Mouse (Mus musculus) spleen, adult 18-20 months (tissue): ENCODE data around the gene Secisbp2.
"Not testable (repeated sequence)": the region's sequence is repeated elsewhere in the genome, so short reads cannot be mapped to it uniquely, and the experiment has no call there.

Experiments
- DNase-seq, 2 experiments: peaks; one replicate each; pipeline ENCODE4 v3.0.0; 2022; ENCODE audit warnings: mixed read lengths in 2 of 2

Secisbp2 gene

DNA sequence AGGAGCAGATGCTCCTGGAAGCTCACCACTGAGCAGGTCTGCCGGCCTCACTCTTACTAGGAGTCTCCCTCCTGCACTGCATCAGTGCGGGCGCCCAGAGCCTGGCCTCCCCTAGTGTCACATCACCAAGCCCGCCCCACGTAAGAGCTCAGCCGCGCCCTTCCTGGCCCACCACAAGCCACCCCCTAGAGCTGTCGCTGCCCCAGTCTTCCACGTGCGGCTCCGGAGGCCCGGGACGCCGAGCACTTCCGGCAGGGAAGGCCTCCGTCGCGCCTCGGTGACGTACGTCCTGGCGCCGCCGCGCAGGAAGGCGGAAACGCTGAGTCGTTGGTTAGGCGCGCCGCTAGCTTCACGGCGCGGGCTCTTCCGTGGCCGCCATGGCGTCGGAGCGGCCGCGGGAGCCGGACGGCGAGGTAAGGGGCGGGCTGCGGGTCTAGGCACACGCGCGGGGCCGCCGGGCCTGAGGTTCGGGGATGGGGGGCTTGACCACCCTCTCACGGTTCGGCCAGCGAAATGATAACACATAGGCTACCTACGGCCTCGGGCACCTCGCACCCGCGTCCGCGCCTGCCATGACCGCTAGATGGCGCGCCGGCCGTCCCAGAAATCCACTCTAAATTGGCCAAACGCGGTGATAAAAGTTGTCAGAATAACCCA lies at the start of gene Secisbp2:
Gene Secisbp2, plus strand, starts transcription at position 290 of the 657 bp plus-strand sequence.
- DNase-seq, result peak; percentile 87 to 91

DNA sequence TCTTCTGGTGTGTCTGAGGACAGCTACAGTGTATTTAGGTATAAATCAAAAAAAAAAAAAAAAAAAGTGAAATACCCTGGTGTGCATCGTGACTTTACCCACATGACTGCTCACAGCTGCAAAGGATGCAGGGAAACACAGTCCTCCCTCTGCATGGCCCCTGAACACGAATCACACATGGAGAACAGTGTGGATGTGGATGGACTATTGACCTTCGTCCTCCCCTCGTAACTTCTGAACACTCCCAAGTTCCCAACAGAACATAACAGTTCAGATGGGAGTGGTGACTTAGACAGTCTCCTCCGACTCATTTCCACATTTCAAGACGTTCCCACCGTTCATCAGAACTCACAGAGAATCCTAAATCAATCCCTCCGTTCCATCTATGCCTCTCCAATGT lies 48.7 kb upstream of the Secisbp2 start:
- DNase-seq, result no peak

DNA sequence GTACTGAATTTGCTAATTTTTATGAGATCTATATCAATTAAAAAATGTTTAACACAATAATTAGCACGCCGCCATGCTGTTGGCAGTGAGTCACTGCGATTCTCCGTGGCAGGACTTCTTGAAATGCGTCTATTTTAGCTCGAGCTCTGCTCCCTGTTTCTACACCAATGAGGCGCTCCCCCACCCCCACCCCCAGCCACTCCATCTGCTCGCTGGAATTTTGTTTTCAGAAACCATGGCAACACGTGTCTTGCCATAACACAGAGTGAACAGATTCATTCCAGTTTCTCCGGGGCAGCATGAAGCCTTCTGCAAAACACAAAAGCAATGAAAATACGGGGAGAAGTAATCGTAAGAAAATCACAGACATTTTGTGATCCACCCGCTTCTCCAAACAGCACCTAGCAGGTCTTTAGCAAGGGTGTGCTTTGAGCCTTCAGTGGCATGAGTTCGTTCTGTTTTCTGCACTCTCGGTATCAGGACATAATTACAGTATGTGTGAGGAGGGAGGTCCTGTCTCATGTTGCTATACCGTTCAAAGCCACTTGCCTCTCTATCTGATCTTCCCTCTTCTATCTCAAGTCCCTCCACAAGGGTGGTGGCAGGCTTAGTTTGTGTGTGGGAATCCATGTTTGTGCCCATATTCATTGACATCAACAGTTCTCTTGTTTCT lies 48.1 kb upstream of the Secisbp2 start:
- DNase-seq, result no peak

DNA sequence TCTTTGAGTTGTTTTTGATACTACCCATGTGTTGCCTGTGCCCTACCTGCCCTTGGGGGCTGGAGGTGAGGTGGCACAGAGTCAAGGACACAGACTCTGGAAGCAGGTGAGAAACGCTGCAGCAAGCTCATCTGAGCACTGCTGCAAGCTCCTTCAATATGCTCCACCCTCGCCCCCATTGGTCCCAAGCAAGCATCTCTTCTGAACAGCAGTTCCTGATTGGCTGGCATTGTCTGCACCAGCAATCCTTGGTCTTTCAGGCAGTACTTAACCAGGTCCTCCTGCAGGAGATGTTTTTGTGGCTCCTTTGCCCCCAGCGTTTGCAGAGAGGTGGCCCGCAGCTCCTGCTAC lies 47.6 kb upstream of the Secisbp2 start:
- no peak for DNase-seq

DNA sequence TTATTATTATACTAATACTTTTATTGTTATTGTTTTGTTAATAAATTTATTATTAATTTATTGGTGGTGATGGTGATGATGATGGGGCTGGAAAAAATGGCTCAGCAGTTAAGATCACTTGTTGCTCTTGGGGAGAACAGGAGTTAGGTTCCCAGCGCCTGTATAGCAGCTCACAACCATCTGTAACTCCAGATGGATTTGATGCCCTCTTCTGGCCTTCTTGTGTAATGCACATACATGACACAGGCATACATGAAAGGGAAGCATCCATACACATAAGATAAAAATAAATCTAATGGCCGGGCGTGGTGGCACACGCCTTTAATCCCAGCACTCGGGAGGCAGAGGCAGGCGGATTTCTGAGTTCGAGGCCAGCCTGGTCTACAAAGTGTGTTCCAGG lies 42.3 kb upstream of the Secisbp2 start:
- DNase-seq, result no peak

DNA sequence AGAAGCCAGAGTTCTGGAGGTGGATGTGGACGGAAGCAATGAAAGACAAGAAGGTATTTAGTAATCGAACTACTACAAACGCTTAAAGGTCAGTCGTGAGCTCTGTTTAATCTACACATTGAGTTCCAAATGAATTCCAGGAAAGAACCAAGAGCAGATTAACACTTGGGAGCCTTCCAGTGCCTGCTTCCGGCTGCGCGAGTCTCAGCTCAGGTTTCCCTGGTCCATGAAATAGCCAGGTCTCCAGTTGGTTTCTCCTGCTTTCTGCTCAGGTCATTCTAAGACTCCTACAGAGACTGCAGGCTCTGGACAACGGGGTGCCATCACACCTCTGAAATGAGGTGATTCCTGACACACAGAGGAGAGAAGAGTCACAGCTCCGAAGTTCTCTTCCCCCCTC lies 40.4 kb upstream of the Secisbp2 start:
- no peak for DNase-seq

DNA sequence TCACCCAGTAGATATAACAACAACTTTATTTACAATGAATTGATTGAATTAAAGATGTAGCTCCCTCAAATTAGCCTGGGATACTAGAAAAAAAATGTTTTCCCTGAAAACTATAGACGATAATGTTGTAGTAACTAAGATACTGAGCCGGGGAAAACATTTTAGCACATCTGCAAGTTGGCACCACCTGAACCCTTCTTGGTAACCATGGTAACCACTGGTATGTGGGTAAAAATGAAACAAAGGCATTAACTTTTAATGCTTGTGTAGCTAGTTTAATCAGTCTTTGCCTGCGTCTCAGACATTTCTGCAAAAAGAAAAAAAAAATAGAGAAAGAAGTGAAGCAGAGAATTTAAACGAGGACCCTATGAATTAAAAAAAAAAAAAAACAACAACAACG lies 40.0 kb upstream of the Secisbp2 start:
- DNase-seq, result no peak

DNA sequence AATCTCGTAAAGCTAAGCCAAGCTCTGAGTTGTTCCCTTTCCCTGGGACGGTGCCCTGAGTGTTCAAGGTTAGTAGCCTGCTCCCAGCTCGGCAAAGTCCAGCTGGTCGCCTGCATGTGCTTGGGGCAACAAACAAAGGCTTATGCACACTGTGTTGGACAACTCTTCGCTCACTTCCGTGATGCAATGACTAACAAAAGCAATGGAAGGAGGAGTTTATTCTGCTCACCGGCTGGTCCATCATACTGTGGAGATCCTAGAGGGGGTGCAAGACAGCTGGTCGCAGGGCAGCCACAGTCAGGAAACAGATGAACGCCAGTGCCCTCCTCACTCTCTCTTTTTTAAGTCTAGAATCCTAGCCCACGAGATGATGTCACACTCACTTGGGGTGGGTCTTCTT lies 35.7 kb upstream of the Secisbp2 start:
- DNase-seq, result no peak

DNA sequence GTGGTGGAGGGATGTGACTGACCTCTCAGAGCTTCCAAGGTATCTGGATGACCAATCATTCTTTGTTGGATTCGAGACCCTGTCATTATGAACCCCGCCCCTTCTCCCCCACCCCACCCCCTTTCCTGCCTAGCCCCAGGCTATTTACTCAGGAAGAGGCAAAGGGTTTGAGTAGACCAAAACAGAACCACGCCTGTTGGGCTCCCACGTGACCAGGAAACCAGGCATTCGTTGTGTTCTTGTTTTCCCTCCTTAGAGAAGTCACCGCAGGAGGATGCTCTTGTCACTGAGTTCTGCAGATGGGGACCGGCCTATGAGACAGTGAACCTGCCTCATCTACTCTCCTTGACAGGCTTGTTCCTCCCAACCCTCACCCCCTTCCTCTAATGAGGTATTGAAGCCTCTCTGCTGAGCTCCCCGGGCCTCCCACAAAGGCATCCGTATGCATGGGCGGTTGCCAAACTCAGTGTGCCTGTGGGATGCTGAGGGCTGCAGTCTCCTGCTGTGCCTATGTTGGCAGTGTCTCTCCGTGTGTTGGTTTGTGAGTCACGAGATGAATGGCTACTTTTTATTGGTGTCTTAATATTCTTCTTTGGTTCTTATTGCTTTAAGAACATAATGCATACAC lies 35.0 kb upstream of the Secisbp2 start:
- DNase-seq, result no peak

DNA sequence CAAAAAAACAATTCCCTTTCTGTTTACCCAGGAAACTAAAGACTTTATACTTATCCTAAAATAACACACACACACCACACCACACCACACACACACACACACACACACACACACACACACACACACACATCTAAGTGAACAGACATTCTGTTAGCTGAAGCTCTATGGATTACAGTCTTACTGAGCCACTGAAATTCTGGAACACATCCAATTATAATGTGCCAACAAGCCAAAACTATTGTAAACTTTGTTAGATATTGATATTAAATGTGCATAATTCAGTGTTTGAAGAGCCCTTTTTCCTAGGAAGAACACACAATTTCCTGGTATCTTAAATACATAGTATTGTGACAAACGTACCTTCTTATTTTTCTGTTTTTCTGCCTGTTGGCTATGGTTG lies 34.2 kb upstream of the Secisbp2 start:
- DNase-seq, result no peak

DNA sequence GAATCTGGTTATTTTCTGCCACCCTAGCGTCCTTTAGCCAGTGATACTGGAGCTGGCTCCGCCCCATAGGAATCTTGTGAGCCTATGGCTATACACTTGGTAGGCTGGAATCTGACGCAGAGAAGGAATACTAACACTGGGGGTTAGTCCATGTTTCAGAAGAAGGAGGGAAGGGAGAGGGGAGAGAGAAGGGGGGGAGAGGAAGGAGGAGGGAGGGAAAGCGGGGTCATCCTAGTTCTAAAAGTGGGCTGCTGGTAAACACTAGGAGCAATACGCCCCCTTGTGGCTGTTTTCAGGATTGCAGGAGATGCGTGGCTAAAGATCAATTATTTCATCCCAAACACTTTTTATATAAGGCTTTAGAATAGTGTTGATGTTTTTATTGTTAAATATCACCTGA lies 33.6 kb upstream of the Secisbp2 start:
- DNase-seq, result peak in 1 of 2 experiments; percentile 53

DNA sequence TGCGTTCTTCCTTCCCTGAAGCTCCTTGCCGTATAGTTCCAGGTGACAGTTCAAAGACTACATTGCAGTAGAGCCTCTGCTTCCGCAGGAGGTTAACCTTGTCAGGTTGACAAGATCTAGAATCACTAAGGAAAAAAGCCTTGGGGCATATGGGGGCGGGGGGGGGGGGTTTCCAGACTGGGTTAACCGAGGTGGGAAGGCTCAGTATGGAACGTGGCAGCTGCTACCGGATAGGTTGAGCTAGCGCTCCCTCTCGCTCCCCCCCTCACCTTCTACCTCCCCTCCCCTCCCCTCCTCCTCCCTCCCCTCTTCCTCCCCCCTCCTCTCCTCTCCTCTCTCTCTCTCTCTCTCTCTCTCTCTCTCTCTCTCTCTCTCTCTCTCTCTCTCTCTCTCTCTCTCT lies 32.9 kb upstream of the Secisbp2 start:
- no peak for DNase-seq

DNA sequence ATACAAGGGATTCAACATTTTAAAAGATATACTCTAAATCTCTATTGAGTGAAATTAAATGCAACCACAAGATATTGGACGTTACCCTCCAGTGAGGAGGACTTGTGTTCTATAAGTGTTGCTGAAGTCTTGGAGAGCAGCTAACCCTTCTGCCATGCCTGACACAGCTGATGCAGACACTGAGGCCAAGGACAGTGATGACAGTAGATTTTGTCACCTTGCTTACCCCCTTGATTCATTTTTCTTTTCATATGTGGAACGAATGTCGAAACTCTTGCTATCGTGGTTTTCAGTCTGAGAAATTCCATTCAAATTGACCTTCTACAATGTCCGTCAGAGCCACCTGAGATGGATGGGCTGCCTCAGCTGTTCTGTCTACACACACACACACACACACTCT lies 28.9 kb upstream of the Secisbp2 start:
- DNase-seq, result no peak

DNA sequence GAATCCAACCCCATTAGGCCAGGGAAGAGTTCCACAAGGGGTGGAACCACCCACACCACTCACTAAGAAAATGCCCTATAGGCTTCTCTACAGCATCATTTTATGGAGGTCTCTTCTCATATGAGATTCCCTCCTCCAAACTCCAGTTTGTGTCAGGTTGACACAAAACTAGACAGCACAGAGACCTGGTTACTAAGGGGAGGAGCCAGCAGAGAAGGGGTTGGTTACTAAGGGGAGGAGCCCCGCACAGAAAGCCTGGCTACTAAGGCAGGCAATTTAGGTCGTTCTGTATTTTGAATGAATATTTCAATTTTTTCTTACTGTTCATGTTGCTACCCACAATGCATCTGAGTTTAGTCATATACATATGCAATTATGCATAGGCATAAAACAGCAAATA lies 27.8 kb upstream of the Secisbp2 start:
- no peak for DNase-seq

DNA sequence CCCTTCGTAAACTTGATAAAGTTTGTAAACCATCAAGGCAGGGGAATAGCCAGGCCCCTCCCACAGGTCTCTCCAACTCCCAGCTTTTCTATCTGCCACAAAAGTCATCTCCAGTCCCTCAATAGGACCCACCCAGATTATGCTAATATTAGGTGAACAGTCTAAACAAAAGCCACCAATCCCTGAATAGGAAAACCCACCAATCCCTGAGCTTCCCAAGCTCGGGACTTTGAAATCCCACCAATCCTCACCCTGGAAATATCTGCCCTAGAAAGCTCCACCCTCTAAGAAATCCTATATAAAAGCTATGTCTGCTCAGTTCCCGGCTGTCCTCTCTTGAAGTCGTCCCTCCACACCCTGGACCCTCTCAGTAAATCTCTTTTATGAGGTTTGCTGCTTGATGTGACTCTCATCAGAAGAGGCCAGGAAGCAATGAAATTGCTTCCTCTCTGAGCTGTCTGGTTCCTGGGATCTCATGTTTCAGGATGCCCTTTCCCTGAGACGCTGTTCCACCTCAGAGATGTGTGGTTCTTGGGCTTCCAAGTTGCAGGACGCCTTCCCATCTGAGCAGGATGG lies 23.1 kb upstream of the Secisbp2 start:
- no peak for DNase-seq

DNA sequence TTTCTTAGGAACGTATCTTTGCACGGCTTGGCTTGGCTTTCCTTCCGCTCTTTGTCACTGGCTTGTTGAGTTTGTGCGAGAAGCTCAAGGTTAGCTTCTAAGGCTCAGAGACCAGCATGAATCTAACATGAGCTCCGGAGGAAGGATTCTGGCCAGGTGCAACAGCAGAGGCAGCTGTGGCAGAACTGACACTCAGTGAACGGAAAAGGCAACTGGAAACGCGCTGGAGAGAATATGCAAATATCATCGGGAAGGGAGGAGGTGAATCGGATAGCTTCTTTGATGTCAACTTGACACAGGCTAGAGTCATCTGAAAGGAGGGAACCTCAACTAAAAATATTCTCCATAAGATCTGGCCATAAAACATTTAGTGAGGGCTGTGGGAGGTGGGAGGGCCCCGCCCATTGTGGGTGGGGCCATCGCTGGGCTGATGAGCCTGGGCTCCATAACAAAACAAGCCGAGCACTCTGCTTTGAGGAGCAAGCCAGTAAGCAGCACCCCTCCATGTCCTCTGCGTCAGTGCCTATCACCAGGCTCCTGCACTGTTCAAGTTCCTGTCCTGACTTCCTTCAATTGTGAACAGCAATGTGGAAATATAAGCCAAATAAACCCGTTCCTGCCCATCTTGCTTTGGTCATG lies 20.0 kb upstream of the Secisbp2 start:
- no peak for DNase-seq

DNA sequence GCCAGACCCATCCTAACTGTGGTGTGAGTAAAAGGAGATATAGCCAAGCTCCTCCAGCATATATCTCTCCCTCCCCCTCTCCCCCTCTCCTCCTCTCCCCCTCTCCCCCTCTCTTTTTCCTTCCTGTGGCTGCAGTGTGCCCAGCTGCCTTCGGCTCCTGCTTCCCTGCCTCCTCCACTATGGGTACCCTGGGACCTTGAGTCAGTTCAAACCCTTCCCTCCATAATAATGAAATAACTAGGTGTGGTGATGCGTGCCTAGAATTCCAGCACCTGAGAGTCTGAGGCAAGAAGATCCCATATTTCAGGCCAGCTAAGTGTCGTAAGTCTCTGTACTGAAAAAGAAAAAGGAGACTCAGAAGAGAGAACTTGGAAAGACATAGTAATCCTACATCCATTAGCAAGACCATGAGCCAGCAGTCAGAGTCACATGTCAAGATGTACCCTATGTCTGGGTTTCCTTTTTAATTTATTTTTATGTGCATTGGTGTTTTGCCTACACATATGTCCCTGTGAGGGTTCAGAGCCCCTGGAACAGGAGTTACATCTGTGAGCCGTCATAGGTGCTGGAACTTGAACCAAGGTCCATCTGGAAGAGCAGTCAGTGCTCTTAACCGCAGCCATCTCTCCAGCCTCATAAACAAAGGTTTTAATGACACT lies 18.8 kb upstream of the Secisbp2 start:
- no peak for DNase-seq

DNA sequence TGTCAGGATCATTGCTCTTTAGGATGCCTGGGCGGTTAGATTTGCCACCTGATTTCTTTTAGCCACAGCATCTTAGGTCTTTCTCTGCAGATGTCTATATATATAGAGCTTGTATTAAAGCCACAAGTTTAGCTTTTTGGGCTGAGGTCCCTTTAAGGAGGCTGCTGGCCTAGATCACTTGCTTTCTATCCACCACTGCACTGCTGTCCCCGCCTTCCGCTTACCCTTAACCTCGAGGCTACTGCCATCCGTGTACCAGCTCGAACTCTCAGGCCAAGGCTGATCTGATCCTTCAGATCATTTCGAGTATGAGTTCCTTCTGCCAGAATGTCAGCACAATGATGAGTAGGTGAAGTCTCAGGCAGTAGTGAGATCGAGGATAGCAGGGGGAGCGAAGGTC lies 16.1 kb upstream of the Secisbp2 start:
- DNase-seq, result not testable (repeated sequence)

DNA sequence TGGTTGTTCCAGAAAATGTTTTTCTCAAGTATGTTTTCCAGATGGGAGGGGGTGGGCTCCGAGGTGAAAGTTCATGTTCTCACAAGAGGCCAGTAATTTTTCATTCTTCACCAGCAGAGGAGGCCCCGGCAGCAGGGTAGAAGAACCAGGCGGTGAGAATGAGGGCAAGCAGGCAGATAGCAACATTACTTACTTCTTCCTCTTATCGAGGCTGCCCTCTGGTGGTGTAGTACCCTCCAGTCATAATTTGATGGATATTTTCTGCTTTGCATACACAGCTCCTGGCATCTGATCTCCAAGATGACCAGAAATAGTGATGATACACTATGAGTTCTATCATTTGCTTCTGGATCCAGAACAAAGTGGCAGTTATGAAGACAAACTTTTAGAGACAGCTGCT lies 12.5 kb upstream of the Secisbp2 start:
- no peak for DNase-seq

DNA sequence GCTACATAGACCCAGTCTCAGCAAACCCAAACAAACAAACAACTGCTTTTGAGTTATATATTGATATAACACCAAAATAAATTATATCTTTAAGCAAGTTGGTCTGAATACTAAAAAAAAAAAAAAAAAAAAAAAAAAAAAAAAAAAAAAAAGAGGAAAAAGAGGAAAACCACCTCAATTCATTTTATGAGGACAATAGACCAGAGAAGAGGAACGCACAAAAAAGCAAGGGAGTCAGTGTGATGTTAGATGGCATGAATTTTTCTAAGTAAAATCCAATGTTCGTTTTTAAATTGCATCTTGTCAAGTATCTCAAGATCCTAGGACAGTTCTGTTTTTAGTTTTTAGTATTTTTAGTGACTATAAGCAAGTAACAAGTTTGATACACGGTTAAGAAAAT lies 10.1 kb upstream of the Secisbp2 start:
- DNase-seq, result no peak

DNA sequence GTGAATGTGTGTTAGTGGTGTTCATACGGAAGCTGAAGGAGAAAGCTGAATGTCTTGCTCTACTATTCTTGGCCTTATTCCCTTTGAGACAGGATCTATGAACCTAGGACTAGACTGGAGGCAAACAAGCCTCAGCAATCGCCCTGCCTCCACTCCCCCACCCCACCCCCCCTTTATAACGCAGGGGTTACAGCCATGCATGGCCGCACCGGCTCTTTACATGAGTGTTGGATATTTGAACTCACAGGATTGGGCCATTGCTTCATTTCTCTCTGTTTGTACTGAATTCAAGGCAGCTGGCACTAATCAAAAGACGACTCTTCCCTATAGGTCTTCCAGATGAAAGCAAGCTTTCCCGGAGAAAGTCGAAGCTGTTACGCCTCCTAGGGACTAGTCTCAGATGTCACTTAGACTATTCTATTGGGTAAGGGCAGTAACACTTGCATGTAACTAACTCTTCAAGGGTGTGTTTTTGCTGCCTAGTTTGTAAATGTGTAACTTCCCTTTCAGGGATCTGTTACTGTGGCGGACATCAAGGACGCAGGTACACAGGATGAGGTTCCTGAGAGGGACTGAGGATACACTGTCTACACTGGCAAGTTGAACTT lies 9.2 kb upstream of the Secisbp2 start:
- DNase-seq, result no peak
